Mouse (Mus musculus): ENCODE measurements around the gene Itgb3.
A peak's percentile ranks its signal among the peaks of the same experiment; 100 is the strongest.

The Itgb3 gene

DNA sequence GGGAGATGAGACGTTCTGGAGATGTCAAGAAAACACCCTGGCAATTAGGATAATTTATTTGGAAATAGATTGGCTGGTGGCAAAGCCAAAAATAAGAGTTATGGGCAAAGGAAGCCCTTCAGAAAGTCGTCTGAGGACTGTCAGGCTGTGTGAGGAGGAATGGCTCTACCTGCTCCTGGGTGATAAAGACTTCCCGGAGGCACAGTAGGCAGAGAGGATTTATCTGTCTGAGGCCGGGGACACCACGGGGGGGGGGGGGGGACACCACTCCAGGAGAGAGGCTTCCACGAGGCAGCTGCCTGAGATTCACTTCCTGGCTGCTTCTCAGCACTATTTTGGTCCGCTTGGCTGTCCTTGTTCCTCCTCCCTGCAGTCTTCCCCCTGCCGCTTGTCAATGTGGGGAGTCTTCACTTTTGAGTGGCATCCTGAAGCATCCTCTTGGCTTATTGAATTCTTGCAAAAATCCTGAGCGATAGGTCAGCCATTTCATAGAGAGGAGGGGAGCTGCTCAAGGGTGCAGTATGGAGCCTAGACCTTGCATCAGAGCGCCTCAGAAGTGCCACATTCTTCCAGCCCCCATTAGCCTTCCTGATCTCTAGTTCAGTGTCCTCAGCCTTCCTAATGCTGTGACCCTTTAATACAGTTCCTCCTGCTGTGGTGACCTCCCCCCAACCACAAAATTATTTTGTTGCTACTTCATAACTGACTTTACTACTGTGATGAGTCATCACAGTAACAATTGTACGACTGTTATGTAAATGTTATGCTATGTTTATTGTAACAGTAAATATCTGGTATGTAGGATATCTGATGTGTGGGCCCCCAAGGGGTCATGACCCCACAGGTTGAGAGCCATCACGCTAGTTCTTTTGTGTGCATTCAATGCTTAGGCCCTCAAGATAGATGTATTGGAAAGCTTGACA, 14.5 kb downstream of the Itgb3 start:
- DNase-seq (ENCODE audit: low read depth, low spot score), result no peak

DNA sequence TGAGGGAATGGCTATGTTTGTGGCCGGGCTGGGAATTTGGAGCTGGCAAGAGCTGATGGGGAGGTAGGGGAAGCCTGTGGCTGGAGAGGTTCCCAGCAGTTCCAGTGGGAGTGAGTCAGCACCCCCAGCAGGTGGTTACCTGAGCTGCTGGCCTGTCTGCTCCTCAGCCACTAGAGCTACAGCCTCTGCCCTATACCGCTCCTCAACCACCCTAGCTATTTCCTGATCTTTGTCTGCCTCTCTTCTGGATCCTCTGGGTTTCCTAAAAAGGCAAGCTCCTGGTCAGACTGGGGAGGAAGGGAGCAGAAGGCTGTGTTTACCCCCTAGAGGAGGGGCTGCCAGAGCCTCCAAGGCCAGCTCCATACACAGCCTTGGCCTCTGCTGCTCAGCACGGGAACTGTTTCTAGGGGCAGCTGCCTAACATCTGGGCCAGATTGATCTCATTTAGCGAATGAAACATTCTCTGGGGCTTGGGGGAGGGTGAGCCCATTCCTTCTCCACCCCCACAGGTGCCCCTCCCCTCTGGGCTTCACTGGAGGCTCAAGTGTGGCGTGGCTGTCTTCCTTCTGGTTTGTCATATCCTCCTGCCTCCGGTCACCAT, 17.1 kb downstream of the Itgb3 start:
- DNase-seq (ENCODE audit: low read depth, low spot score), result peak; percentile 52

GRCm38 (mm10) chr11:104625453-104626402, 17.9 kb downstream of the Itgb3 start:
- DNase-seq (ENCODE audit: low read depth, low spot score), result peak; percentile 68

DNA sequence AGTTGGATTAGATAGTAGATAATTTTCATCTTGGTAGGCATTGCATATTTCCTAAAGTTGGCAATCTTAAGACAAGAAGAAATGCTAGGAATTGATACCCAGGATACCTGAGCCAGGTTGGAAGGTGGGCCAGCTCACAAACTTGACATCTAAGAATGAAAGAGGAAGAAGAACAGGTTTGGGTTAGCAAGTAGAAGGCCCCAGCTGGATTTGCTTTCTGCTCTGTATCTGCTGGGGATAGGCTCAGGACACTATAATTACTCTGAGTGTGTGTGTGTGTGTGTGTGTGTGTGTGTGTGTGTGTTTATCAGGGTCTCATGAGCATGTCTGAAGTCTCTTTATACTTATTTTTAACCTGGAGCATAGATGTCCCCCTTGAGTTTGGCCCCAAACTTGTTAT, 18.8 kb downstream of the Itgb3 start:
- DNase-seq (ENCODE audit: low read depth, low spot score), result no peak

DNA sequence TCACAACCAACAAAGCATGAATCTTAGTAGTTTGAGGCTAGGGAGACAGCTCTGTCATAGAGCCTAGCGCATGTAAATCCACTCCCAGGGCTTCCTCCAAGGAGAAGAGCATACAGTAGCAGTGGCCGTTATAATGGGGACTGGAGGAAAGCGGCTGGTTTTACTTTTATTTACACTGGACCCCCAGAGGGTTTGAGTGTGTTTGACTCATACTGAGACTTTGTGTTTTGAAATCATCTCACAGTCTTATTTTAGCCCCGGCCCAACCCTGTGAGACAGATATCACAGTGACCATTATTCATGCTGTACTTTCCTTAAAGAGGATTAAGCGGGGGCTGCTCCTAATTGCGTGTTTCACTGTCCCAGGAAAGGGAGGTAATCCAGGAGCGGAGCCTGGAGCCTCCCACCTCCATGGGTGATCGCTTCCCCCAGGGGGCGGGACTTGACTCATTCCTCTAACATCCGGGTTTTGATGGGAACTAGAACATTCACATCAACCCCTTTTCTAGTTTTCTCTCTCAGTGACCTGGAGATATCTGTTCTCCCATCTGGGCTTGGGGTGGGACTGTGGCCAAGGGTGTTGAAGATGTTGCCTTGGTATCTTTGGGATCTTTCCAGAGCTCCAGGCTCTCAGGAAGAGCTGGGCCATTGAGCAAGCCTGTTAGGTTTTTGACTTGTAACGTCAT, 20.0 kb downstream of the Itgb3 start:
- no peak for DNase-seq (ENCODE audit: low read depth, low spot score)

DNA sequence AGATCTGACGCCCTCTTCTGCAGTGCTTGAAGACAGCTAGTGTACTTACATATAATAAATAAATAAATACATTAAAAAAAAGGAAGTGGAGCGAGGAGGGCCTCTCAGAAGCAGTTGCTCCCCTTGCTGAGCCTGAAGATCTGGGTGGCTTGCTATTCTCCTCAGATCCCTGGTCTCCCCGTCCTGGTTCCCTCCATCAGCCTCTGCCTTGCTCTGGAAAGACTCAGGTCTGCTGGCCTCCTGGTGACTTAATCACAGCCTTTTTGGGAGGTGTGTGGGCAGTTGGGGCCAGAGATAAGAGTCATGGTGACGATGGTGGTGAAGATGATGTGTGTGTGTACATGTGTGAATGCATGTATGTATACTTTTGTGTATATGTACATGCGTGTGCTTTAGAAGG, 20.8 kb downstream of the Itgb3 start:
- no peak for DNase-seq (ENCODE audit: low read depth, low spot score)

DNA sequence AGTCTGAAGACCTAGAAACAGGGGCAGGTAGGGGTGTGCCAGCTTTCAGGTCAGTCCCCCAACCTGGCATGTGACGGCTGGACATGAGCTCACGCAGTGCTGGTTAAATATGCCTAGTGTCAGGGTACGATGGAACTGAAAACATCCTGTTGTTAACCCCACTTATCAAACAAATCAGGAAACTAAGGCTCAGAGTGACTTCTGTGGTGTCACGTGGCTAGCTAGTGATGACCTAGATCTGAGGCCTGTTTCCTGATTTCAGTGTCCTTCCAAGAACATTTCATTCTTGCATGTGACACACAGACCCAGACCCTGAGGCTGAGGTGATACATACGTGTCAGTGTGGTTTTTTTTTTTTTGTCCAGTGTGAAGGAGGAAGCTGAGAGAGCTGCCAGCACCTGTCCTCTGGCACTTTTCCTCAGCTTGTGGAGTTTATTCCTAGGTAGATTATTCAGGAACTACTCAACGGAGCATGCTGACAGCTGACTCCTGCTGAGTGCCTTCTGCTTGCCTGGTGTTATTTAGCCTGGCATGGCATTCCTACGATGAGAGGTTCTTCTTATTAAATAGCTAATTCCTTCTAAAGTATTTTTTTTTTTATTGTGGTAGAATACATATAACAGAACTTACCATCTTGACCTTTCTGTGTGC, 22.5 kb downstream of the Itgb3 start:
- DNase-seq (ENCODE audit: low read depth, low spot score), result no peak

- DNase-seq (ENCODE audit: low read depth, low spot score), result no peak
Observed at GRCm38 (mm10) chr11:104631306-104631705, 23.5 kb downstream of the Itgb3 start.

DNA sequence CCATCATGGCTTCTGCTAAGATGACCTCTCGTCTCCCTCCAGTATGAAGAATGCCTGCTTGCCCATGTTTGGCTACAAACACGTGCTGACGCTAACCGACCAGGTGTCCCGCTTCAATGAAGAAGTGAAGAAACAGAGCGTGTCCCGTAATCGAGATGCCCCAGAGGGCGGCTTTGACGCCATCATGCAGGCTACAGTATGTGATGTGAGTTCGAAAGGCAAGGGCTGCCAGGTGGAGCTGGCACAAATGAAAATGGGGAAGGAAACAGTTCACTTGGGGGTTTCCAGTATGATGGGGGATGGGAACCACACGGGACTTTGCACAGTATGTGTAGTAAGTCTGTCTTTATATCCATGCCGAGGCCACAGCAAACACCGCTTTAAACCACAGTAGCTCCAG, 29.2 kb downstream of the Itgb3 start:
- DNase-seq (ENCODE audit: low read depth, low spot score), result no peak

DNA sequence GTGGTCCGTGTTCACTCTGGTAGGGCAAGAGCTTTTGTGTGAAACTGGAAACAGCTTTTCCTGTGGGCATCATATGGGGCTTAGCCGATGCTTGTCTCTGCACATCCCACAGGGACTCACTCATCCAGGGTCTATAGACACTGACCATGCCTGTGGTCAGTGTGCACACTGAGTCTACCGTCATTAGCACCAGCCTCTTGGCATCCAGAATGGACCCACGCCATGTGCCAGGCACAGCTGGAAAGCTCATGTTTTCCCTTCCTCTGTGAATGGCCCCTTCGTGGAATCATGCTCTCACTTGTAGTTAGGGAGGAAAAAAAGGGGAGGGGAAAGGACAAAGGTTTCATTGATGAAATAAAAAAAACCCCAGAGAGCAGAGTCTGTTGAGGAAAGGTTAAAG, 30.2 kb downstream of the Itgb3 start:
- peak; percentile 48 for DNase-seq (ENCODE audit: low read depth, low spot score)

DNA sequence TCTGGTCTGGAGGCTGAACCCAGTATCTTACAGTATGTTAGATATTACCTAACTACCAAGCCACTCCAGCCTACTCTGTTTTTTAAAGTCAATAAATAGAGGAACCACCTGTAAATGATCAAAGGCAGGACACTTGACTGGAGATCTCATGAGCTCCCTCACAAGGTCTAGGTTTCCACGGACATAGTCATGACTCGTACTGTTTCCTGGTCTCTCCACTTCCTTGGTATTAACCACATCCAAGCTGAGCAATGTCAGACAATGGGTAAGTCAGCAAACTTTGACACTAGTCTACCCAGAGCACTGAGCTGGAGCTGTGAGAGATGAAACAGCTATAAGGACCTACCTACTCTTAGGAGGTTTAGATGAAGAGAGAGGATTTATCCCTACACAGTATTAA, 31.1 kb downstream of the Itgb3 start:
- no peak for DNase-seq (ENCODE audit: low read depth, low spot score)

DNA sequence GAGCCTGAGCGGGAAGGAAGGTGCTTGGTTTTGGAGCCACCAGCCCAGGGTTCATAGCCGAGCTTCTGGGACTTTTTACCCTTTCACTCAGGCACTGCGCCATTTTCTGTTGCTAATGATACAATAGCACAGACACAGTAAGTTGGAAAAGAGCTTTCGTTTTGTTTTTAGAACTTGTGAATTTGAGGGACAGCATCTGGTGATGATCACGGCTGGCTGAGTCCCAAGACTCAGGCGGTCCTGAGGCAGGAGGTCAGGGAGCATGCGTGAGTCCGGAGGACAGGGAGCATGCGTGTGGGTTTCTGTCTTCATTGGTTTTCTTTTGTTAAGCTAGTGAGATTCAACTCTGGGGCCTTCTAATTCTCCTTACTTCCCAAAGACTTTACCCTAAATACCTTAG, 31.8 kb downstream of the Itgb3 start:
- DNase-seq (ENCODE audit: low read depth, low spot score), result no peak

DNA sequence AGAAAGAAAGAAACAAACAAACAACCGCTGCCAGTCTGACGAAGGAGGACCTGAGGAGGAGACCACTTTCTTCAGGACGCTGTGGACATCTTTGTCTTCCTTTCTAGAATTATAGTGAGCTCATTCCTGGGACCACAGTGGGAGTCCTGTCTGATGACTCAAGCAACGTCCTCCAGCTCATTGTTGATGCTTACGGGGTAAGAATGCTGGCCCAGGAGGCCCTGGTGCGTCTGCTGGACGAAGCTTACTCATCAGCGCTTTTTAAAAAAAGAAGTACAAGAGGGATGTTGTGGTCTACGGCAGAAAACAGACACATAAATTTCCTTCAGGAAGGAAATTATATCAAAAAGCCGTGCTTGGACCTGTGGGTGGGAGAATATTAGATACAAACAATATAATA, 33.1 kb downstream of the Itgb3 start:
- DNase-seq (ENCODE audit: low read depth, low spot score), result no peak

DNA sequence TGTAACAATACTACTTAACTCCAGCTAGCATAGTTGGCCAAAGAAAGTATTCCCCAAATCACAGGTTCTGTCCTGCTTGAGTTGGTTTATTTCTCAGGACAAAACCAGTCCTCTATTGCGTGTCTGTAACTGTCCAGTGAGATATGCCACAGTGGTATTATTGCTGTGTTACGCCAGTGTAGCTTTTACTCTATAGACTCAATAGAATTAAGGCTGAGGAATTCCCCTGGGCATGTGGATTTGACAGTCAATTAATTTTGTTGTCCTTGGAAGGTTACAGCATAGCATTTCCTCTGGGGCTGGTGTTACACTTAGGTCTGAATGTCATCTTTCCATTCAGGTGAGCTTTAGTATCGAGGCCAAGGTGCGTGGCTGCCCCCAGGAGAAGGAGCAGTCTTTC, 35.4 kb downstream of the Itgb3 start:
- no peak for DNase-seq (ENCODE audit: low read depth, low spot score)

DNA sequence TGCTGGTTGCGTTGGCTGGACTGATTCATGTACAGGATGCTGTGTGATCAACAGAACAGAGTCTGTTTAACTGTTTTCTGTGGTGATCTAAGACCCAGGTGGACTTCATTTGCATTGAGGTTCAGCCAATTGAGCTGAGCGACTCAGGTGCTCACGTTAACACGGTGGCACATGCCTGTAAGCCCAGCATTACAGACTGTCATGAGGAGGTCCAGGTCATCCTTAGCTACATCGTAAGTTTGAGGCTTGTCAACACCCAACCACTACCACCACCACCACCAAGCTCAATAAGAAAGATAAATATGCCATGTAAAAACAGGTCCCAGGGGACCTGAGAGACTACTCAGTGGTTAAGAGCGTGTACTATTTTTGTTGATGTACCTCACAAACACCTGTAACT, 37.6 kb downstream of the Itgb3 start:
- DNase-seq (ENCODE audit: low read depth, low spot score), result no peak

DNA sequence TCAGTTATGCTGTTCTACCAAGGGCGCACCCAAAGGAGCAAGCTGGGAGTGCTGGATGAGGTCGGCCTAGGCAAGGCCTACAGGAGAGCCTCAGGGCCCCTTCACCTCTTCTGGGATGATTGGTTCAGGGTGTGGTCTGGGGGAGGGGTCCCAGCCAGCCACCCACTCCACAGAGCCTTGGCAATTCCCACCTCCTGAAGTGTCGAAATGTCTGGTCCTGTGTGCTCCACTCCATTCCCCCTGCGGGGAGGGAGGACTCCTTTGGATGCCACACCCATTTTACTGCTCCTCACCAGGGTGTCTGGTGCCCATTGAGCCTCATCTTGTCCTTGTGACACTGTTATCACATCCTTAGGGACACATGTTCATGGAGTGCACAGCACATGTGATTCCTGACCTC, 38.4 kb downstream of the Itgb3 start:
- DNase-seq (ENCODE audit: low read depth, low spot score), result no peak

- DNase-seq (ENCODE audit: low read depth, low spot score), result no peak
Observed at GRCm38 (mm10) chr11:104646611-104647010, 38.8 kb downstream of the Itgb3 start.

GRCm38 (mm10) chr11:104647188-104647867, 39.5 kb downstream of the Itgb3 start:
- DNase-seq (ENCODE audit: low read depth, low spot score), result no peak

- DNase-seq (ENCODE audit: low read depth, low spot score), result peak; percentile 58
Observed at GRCm38 (mm10) chr11:104648571-104648970, 40.8 kb downstream of the Itgb3 start.

- DNase-seq (ENCODE audit: low read depth, low spot score), result no peak
Observed at GRCm38 (mm10) chr11:104660599-104660998, 52.8 kb downstream of the Itgb3 start.

Measured in mesoderm, embryonic 11.5 days (tissue).